Mouse (Mus musculus): ENCODE data around the gene Spata16. TPM values are rescaled to one million over a fixed set of nuclear protein-coding genes. Genes with fewer than 3 reads are reported as not detected.

Spata16 gene
- total RNA-seq, 2 experiments from 2014 or later, result not detected

DNA sequence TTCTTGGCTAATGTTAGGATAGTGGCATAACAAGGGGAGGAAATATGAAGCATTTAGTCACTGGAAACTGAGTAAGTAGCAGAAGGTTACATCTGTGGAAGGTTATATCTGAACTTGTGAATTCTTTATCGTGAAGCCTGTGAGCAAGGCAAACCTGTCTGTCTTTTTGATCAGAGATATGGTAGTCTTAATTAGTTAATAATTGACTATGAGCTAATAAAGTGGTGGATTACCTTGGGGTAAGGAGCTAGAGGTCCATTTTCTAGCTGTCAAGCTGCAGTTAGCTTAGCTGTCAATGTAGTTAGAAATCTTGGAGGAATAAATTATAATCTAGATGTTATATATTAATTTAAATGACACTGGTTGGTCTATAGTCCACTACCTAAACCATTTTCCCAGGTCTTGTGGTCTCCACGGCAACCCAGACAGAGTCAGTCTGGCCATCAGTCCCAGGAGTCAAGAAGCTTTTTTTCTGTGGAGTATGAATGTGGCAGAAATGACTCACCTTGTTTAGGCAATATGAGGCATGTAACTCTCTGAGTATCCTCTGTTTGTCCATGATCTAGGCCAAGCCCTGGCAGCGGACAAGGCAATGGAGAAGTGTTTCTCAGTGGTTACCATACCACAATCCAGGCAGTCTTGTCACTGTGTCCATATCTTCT lies 331.6 kb downstream of the Spata16 start:
- no peak for DNase-seq (ENCODE audit: low spot score in 2 of 2)

DNA sequence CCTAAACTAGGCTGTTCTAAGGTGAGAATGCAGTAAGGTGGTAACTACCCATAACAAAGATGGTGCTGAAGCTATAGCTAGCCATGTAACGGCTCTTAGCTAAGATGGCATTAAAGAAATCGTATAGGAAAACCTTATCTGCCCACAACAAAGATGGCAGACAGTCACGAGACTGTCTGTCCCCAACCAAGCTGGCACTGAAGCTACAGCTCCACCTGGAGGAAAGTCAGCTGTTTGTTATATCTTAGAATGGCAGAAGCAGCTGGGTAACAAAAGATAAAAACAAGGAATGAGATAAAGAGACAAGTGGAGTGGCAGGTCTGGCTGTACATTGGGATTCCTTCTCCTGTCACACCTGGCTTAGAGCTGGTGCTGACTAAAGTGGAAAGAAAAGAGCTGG lies 333.1 kb downstream of the Spata16 start:
- no peak for DNase-seq (ENCODE audit: low spot score in 2 of 2)

DNA sequence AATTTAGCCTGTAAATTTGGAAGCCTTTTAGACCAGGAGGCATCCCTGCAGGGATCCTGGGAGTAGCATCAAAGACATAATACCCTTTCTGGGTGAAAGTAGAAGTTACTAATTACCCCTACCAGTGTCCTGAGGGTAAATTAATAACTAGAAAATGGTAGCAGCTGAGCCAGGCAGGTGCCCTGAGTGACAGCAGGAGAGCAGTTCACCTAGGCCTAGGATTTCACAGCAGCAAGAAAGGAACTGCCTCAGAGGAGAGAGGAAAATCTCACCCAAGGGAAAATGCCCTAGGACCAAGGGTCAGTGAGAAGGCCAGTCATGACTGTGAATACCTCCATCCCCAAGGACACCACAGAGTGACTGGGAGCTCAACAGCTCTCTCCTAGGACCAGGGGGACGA lies 333.9 kb downstream of the Spata16 start:
- no peak for DNase-seq (ENCODE audit: low spot score in 2 of 2)

DNA sequence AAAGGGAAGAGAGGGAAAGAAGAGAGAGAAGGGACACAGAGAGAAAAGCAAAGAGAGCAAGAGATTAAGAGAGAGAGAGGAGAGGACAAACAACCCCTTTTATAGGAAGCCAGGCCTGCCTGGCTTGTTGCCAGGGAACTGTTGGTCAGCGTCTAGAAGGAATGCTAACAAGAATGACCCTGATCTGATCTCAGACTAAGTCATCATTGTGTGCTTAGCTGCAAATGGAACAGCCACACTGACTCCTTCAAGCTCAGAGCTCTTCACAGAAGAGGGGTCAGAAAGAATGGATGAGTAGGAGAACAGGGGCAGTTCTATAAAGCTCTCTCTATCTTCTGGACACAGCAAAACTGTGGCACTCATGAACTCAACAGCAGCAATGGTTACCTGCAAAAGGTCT lies 334.7 kb downstream of the Spata16 start:
- no peak for DNase-seq (ENCODE audit: low spot score in 2 of 2)

DNA sequence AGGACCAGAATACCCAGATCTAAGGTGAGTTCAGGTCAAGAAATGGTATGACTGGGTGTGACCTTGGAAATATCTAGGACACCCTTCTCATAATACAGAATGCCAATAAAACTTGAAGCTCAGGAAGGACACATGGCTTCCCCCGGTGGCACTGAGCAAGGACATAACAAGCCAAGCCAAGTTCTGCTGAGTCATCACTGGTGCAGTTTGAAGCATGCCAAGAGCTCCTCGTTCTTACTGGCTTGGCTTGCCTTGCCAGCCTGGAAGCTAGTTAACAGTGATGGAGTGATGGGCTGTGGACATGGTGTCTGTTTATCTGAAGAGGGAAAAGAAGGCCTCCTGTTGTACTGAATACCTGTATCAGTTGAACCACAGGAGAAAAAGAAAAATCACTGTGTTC lies 342.2 kb downstream of the Spata16 start:
- no peak for DNase-seq (ENCODE audit: low spot score in 2 of 2)

DNA sequence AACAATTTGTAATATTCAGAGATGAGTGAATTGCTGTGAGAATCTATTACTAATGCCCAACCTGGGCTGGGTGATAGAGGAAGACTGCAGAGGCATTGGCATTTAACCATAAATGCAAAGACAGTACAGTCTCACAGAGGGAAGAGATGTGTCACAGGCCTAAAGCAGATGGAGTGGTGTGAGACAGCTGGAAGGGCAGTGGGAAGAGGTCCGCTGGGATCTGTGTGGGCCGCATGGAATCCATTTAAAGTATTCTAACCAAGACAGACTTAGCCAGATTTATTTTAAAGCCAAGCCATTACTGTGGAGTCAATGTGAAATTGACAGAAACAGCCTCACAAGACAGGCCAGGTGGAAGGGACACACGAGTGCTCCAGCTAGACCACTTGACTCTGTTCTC lies 343.0 kb downstream of the Spata16 start:
- DNase-seq (ENCODE audit: low spot score in 2 of 2), result no peak

DNA sequence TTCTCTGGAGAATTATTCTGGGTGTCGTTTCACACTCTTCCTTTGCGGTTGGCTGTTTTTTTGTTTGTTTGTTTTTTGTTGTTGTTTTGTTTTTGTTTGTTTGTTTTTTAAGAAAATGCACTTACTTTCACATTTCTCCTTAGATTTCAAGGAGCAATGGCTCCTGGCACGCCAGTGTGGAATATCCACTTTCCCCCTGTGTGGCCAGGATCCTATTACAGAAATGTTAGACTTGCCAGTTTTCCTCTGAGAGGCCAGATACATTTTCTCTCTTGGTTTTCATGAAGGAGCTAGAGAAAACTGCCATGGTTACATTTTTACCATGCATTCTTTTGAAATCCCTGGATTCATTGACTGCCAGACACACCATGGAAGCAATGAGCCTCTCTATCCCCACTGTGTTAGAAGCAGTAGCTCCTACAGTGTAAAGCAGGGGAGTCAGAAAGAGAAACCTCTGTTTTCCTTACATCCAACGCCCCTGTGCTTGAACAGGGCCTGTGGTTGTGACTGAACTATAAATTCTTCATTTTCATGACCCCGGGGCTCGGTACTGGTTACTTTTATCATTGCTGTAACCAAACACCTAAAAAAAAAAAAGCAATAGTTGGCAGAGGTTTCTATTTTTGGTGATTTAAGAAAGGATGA lies 344.7 kb downstream of the Spata16 start:
- DNase-seq (ENCODE audit: low spot score in 2 of 2), result no peak

DNA sequence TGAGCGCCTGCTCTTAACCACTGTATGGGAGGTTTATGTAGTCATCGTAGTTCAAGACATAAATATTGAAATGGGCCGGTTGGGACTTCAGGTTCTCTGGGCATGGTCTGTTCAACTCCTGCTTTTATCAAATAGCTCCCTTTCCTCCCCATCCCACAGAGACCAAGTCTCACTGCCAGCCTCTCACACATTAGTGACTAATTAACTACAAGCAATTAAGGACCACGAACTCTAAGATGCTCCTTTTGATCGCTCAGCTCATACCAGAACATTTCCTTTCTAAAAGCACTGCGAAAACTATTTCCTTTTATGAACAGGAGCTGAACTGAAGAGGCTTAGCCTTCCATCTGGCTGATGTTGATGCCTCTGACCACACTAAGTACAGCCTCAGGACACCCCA lies 346.3 kb downstream of the Spata16 start:
- DNase-seq (ENCODE audit: low spot score in 2 of 2), result no peak

DNA sequence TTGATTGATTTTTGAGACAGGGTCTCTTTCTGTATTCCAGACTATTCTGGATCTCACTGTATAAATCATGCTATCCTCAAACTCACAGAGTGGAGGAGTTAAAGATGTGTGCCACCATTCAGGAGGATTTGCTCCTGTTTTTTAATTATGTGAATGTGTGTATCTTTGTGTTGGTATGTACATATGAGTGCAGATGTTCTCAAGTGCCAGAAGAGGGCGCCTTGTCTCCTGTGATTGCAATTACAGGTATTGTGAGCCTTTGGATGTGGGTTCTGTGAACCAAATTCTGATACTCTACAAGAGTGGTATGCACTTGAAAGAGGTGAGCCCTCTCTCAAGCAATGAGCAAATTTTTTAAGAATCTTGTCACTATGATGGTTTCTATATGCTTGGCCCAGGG lies 369.4 kb downstream of the Spata16 start:
- DNase-seq (ENCODE audit: low spot score in 2 of 2), result no peak

DNA sequence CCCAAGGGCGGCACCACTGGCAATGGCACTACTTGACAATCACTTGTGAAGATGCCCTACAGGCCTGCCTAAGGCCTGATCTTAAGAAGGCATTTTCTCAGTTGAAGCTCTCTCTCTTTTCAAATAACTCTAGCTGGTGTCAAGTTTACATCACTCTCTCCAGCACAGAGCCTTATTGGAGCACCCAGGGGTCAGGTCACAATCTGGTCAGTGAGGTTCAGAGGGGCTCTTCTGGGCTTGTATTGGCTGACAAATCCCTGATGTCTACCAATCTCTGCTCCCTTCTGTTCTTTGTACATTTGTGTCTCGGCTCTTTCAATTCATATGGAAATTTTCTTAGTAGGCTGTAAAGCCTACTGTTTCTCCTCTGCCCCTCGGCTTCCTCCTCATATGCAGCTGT lies 390.5 kb downstream of the Spata16 start:
- DNase-seq (ENCODE audit: low spot score in 2 of 2), result no peak

DNA sequence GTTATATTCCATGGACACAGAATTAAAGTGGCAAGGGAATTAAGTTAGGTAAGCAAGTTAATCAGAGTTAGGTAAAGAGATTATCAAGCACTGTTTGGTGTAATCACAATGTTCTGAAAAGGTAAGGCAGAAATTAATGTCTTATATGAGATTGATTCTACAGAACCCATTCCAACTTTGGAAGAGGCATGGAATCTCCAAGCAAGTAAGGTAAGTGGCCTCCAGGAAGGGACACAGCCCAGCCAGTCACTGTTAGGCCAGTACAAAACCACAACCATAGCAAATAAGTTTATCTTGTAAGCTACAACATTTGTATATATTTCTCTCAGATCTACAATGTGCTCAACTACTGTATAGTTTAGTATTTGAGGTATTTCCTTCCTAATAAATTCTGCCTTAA lies 391.1 kb downstream of the Spata16 start:
- no peak for DNase-seq (ENCODE audit: low spot score in 2 of 2)

DNA sequence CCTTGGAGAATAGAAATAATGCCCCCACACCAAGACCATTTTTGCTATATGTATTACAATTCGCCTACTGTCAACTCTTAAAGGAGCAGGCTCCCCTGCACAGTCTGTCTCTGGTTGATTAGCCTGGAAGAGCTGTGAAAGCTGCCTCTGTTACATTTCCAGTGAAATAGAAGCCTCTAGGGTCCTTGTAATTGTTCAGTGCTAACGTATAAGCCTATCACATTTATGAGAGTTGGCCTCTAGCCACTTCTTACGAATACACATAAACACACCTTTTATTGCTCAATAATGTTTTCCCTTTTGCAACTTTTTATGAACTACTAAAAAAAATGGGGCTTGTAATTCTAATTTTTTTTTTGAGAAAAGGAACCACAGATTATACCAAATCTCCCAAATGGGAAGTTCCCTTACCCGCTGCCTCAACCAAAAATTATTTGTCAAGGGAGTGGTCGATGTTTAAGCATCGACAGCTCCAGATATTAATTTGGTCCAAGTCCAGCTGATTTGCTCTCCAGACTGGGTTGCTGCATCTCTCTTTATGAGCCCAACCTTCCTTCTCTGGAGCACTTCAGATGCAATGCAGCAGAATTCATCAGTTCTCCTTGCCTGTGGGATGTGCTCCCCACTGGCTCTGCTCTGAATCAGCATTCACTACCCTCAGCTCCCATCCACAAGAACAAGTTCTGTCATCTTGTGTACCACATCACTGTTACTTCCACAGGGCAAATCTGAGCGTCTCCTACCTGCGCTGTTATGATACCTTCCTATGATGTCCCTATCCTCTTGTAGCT lies 392.8 kb downstream of the Spata16 start:
- no peak for DNase-seq (ENCODE audit: low spot score in 2 of 2)

Small RNA genes within 50 kb of the gene (microRNA-seq; reads per million reads assigned to microRNA genes)
- gene Gm25773 (0 reads per million in 2 experiments), gene Gm44464 (0 reads per million in 2 experiments)

Data from layer of hippocampus, adult 18-20 months (tissue).